Mouse (Mus musculus) E14TG2a.4 (cell line): ENCODE data around the gene Rhbdf1.

Experiments
- CTCF ChIP-seq: conservative IDR thresholded peaks from 2 replicates; pipeline ENCODE4 v1.5.1; 2014; ENCODE audit warnings: low read length
- POU5F1 ChIP-seq: IDR thresholded peaks from 2 replicates; pipeline ENCODE4 v1.6.1; 2014; ENCODE audit warnings: low read length, borderline replicate concordance

DNA sequence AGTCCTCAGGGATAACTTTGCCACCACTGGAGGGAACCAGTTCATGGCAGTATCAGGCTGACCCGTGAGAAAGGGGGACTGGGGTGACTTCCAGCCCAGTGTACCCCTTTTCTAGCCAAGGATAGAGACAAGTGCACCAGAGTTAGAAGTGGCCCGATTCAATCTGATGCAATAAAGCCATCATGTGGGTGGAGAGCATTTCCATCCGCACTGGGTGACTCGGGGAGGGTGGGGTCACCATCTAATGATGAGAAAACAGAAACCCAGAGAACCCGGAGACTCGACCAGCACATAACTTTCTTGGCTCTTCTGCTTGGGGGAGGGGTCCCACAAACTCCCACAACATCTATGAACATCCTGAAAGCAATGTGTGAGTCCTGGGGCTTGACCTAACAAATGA, 25.4 kb downstream of the Rhbdf1 start:
- TF ChIP-seq CTCF (no peak), POU5F1 (no peak)
